Mouse (Mus musculus) midbrain, postnatal 0 days (tissue): ENCODE measurements around the gene Cab39. TPM values are rescaled to one million over a fixed set of nuclear protein-coding genes. Genes with fewer than 3 reads are reported as not detected.
"Not testable (repeated sequence)": the region's sequence is repeated elsewhere in the genome, so short reads cannot be mapped to it uniquely, and the experiment has no call there.

ENCODE experiments used
- ATAC-seq: fragments of 200-750 bp; cut with Nextera tagmentation; 2 replicates; pipeline ENCODE4 v1.8.0; 2017; ENCODE audit warnings: moderate number of reproducible peaks, mild to moderate bottlenecking, moderate TSS enrichment, moderate library complexity; ENCODE audit not compliant: low FRiP score
- DNase-seq: peaks from one replicate; pipeline ENCODE4 v3.0.0-alpha.2; 2015; ENCODE audit warnings: low spot score
- H3K27ac ChIP-seq: fragments of 300-500 bp; sonication (generic); 2 replicates; pipeline ENCODE4 v1.5.1; 2014; ENCODE audit warnings: low read depth, mild to moderate bottlenecking, low read length, mixed read lengths
- H3K27me3 ChIP-seq: fragments of 300-500 bp; sonication (generic); 2 replicates; pipeline ENCODE4 v1.6.1; 2014; ENCODE audit warnings: low read length, control low read depth, mixed read lengths; ENCODE audit not compliant: insufficient read depth
- H3K36me3 ChIP-seq: fragments of 300-500 bp; sonication (generic); 2 replicates; pipeline ENCODE4 v1.6.1; 2014; ENCODE audit warnings: low read length, control low read depth, mixed read lengths; ENCODE audit not compliant: insufficient read depth
- H3K4me1 ChIP-seq: fragments of 300-500 bp; sonication (generic); 2 replicates; pipeline ENCODE4 v1.6.1; 2014; ENCODE audit warnings: mild to moderate bottlenecking, control low read depth, antibody characterized with exemption, low read length, mixed read lengths; ENCODE audit not compliant: insufficient read depth
- H3K4me2 ChIP-seq: fragments of 300-500 bp; sonication (generic); 2 replicates; pipeline ENCODE4 v1.6.1; 2014; ENCODE audit warnings: low read depth, mild to moderate bottlenecking, low read length, mixed read lengths; ENCODE audit not compliant: poor library complexity, severe bottlenecking
- H3K4me3 ChIP-seq: fragments of 300-500 bp; sonication (generic); 2 replicates; pipeline ENCODE4 v1.5.1; 2014; ENCODE audit warnings: low read depth, mild to moderate bottlenecking, low read length, moderate library complexity
- H3K9ac ChIP-seq: fragments of 300-500 bp; sonication (generic); replicated peaks from 2 replicates; pipeline ENCODE4 v1.6.1; 2014; ENCODE audit warnings: mild to moderate bottlenecking, low read length, moderate library complexity, mixed read lengths; ENCODE audit not compliant: poor library complexity, severe bottlenecking
- H3K9me3 ChIP-seq: fragments of 300-500 bp; sonication (generic); 2 replicates; pipeline ENCODE4 v1.6.1; 2016; ENCODE audit warnings: low read length, control low read depth
- CTCF ChIP-seq: IDR thresholded peaks from 2 replicates; pipeline ENCODE4 v1.5.1; 2016; ENCODE audit warnings: antibody characterized with exemption, mild to moderate bottlenecking
- WGBS: fragments of 180-500 bp; shearing (Covaris S2); extraction: QIAGEN DNeasy Blood & Tissue Kit; methylation state at CpG from one replicate; pipeline ENCODE4 v1.1.7; 2014; 5-methylcytosine and 5-hydroxymethylcytosine counted together
- polyA plus RNA-seq: library from polyadenylated mRNA; unstranded; fragments of >200 nt; fragmentation: Nextera tagmentation; extraction: Ambion mirVana; gene quantifications from 2 replicates; pipeline ENCODE4 v1.2.1, GENCODE M21; 2015
- total RNA-seq: library from RNA; depleted of rRNA; stranded (reverse); fragments of >200 nt; gene quantifications from 2 replicates; pipeline ENCODE4 v1.2.3, GENCODE M21; 2014

Gene Cab39
- total and polyA plus RNA-seq, 2 experiments from 2014 or later: 45.9 to 167 TPM

DNA sequence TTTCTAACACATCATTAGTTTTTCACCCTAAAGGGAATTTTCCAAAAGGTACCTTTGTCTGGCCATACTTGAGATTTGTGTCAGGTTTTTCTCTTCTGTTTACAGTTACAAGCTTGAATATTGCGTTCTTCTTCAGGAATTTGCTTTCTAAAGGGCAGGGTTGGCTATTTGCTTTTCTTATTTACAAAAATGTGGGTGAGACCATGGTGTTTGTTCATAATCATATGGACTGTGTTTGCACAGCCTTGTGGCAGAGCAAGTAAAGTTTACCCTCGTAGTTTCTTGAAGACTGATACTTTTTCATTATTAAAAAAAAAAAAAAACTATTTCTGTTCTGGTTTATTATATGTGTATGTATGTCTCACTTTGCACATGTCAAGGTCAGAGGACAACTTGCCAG lies 17.5 kb downstream of the Cab39 start:
- DNase-seq (no peak), ATAC-seq (no peak)
- Histone ChIP-seq H3K27me3 (no peaks in the 10 kb centered on the region), H3K27ac (no peak overlapping the region), H3K9ac (no peak overlapping the region), H3K9me3 (no peaks in the 10 kb centered on the region), H3K4me1 (no peaks in the 10 kb centered on the region), H3K4me2 (no peak overlapping the region), H3K36me3 (no peaks in the 10 kb centered on the region), H3K4me3 (no peak overlapping the region)
- 86% methylated on average over 2 of the region's 2 CpGs for WGBS
- no peak for TF ChIP-seq CTCF

DNA sequence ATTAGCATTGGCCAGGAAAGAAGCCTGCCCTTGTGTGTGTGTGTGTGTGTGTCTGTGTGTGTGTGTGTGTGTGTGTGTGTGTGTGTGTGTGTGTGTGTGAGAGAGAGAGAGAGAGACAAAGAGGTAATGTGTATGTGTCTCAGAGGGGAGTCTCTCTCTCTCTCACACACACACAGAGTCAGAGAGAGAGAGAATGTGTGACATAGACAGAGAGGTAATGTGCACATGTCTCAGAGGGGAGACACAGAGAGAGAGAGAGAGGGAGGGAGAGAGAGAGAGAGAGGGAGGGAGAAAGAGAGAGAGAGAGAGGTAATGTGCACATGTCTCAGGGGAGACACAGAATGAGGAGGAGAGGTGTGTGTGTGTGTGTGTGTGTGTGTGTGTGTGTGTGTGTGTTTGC lies 21.0 kb downstream of the Cab39 start:
- not testable (repeated sequence) for H3K9ac ChIP-seq, H3K9me3 ChIP-seq, ATAC-seq, H3K4me1 ChIP-seq, H3K36me3 ChIP-seq, H3K4me2 ChIP-seq, H3K4me3 ChIP-seq, DNase-seq, H3K27me3 ChIP-seq, H3K27ac ChIP-seq

DNA sequence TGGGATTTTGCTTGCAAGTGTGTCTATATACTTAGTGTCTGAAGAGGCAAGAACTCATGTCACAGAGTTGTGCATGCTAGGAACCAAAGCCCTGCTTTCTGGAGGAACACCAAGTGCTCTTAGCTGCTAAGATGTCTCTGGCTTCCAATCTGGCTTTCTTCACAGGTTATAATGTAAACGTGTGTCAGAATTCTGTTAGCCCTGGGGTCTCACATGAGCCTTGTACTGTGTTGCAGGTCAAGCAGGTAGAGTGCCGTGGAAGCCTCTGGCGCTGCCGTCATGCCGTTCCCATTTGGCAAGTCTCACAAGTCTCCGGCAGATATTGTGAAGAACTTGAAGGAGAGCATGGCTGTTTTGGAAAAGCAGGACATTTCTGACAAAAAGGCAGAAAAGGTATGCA lies 24.9 kb downstream of the Cab39 start:
- Histone ChIP-seq H3K4me1 (no peaks in the 10 kb centered on the region), H3K4me2 (no peak overlapping the region), H3K27ac (no peak overlapping the region), H3K4me3 (no peak overlapping the region), H3K27me3 (no peaks in the 10 kb centered on the region), H3K36me3 (peaks cover 3% of the 10 kb centered on the region; the same call in 1 of the 2 replicates), H3K9me3 (no peaks in the 10 kb centered on the region), H3K9ac (no peak overlapping the region)
- TF ChIP-seq CTCF: no peak
- 95% methylated on average over 6 of the region's 6 CpGs for WGBS
- no peak for DNase-seq
- ATAC-seq: no peak

DNA sequence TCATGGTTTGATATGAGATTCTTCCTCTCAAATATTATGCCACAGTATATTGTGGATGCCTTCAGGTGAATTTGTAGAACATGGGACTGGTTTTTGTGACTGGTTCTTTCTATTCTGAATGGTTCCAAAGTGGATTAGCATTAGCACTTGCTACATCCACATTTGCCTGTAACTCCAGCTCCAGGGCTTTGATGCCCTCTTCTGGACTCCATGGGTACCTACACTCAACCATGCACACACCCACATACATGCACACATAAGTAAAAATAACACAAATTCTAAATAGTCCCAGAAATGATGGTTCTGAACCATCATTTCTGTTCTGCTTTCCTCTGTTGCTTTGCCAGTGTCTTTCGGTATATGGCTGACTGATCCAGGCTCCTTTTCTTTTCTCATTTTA lies 26.5 kb downstream of the Cab39 start:
- Histone ChIP-seq H3K4me1 (no peaks in the 10 kb centered on the region), H3K27ac (no peak overlapping the region), H3K36me3 (peaks cover 3% of the 10 kb centered on the region; the same call in 1 of the 2 replicates), H3K9ac (no peak overlapping the region), H3K9me3 (no peaks in the 10 kb centered on the region), H3K4me3 (no peak overlapping the region), H3K4me2 (no peak overlapping the region), H3K27me3 (no peaks in the 10 kb centered on the region)
- ATAC-seq (no peak), DNase-seq (no peak)
- 100% methylated on average over 1 of the region's 1 CpGs for WGBS
- TF ChIP-seq CTCF: peak; percentile 19; the same call in 1 of the 2 replicates

DNA sequence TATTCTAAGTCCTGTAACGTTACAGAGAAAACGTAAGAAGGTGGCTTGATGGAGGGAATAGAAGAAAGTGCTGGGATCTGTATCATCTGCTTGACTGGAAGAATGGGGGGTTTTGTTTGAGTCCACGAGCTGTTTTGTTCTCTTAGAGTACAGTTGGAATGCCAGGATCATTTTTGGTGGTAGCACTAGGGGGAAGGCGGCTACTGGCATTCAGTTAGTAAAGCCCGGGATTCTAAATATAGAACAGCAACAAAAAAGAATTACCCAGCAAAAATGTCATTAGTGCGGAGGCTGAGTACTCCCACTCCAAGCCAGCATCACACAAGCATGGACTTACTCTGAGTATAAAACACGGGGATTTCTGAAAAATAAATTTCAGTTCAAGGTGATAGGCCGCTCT lies 29.0 kb downstream of the Cab39 start:
- no peak for TF ChIP-seq CTCF
- H3K9ac ChIP-seq: no peak overlapping the region
- 89% methylated on average over 8 of the region's 8 CpGs for WGBS
- no peaks in the 10 kb centered on the region for H3K9me3 ChIP-seq
- no peak for DNase-seq
- H3K27ac ChIP-seq: no peak overlapping the region
- no peaks in the 10 kb centered on the region for H3K4me1 ChIP-seq
- peaks cover 3% of the 10 kb centered on the region; the same call in 1 of the 2 replicates for H3K36me3 ChIP-seq
- H3K4me3 ChIP-seq: no peak overlapping the region
- no peaks in the 10 kb centered on the region for H3K27me3 ChIP-seq
- H3K4me2 ChIP-seq: no peak overlapping the region
- ATAC-seq: no peak

DNA sequence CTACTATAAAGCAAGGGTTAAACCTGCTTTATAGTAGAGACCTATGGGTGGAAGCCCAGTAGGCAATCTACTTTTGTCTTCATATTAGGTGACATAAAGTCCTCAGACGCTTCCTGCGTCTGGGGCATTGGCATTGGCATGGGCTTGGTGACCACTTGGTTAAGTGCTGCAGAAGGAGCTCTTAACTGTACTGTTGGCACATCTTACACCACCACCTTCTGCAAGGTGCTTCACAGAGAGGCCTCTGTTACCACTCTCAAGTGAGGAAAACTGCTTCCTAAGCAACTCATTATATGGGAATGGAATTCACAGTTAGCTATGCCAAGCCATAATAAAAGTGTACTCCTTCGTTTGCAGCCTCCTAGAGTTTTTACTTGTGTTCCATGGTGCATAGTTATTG lies 31.7 kb downstream of the Cab39 start:
- no peak overlapping the region for H3K4me3 ChIP-seq
- no peaks in the 10 kb centered on the region for H3K9me3 ChIP-seq
- H3K27ac ChIP-seq: no peak overlapping the region
- H3K36me3 ChIP-seq: no peaks in the 10 kb centered on the region; the same call in 1 of the 2 replicates
- H3K27me3 ChIP-seq: no peaks in the 10 kb centered on the region
- no peak overlapping the region for H3K4me2 ChIP-seq
- H3K9ac ChIP-seq: no peak overlapping the region
- WGBS: 88% methylated on average over 3 of the region's 3 CpGs
- no peak for DNase-seq
- ATAC-seq: no peak
- H3K4me1 ChIP-seq: no peaks in the 10 kb centered on the region
- no peak for TF ChIP-seq CTCF

DNA sequence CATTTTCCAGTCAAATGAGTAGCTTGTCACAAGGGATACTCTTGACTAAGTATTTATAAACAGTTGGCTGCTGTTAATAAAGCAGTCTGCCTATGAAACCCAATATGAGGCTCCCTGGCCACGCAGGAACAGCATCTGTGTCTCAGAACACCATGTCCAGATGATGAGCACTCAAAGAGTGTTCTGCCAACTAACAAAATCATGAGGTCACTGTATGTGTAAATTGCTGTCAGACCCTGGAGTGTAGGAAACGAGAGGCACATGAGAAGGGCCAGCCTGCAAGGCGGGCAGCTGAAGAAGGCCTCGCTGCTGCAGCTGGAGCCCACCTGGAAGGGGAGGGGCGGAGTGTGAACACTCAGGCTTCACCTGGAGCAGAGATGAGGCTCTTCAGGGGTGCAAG lies 33.9 kb downstream of the Cab39 start:
- H3K4me1 ChIP-seq: no peaks in the 10 kb centered on the region
- TF ChIP-seq CTCF: no peak
- H3K27me3 ChIP-seq: no peaks in the 10 kb centered on the region
- H3K9me3 ChIP-seq: no peaks in the 10 kb centered on the region
- ATAC-seq (no peak), DNase-seq (no peak)
- H3K27ac ChIP-seq: no peak overlapping the region
- H3K36me3 ChIP-seq: no peaks in the 10 kb centered on the region
- WGBS: 88% methylated on average over 5 of the region's 5 CpGs
- H3K9ac ChIP-seq: no peak overlapping the region
- H3K4me3 ChIP-seq: no peak overlapping the region
- no peak overlapping the region for H3K4me2 ChIP-seq
